Mouse (Mus musculus): Measurements from ENCODE around the gene Slc8b1. TPM values are rescaled to one million over a fixed set of nuclear protein-coding genes. Genes with fewer than 3 reads are reported as not detected.

Gene Slc8b1
- polyA plus RNA-seq, 1 experiment from 2014 or later = 5.9 TPM

DNA sequence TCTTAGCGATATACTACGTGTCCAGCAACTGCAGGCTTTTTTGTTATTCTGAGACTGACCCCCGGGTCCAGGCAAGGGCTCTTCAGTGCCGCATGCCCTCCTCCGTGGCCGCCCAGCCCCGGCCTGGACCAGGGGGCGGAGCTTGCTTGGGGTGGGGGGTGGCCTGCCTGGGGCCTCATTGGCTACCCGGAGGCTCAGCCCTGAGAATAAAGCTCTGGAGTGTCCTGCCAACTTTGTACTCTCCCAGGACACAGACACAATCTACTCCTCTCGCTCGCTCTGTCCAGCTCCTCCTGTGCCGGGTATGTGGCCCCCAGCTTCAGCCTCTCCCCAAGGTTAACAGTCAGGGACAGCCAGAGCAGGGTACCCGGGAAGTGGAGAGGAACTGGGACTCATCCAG lies 34.7 kb upstream of the Slc8b1 start, which contains the start of gene Sds:
Gene Sds, plus strand, starts transcription at position 231 of the 400 bp plus-strand sequence.
- Histone ChIP-seq H3K4me3 (no peak within 1 kb of the TSS), H3K4me2 (no peak within 1 kb of the TSS), H3K4me1 (no peaks in the 10 kb centered on the region), H3K36me3 (no peaks in the 10 kb centered on the region), H3K27me3 (peaks cover 11% of the 10 kb centered on the region; the same call in 1 of the 2 replicates), H3K9ac (no peak within 1 kb of the TSS), H3K9me3 (no peaks in the 10 kb centered on the region), H3K27ac (no peak within 1 kb of the TSS)
- 14% methylated on average over 13 of the region's 13 CpGs for WGBS
- ATAC-seq (ENCODE audit: insufficient number of reproducible peaks, insufficient read depth, low FRiP score, low TSS enrichment, low read depth) = no peak

DNA sequence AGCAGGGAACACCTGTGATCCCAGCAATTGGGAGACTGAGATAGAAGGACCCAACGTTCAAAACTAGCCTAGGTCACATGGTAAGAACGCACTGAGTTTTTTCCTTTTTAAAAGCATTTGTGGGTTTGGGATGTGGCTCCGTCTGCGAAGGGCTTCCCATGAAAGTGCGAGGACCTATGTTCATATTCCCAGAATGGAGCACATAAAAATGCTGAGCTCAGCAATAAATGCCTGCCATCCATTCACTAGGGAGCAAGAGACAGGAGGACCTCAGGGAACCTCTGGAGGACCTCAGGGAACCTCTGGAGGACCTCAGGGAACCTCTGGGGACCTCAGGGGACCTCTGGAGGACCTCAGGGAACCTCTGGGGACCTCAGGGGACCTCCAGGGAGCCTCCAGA lies 33.0 kb upstream of the Slc8b1 start:
- peaks cover 11% of the 10 kb centered on the region; the same call in 1 of the 2 replicates for H3K27me3 ChIP-seq
- 91% methylated on average over 5 of the region's 5 CpGs for WGBS
- no peak overlapping the region for H3K9ac ChIP-seq
- H3K4me2 ChIP-seq = no peak overlapping the region
- H3K36me3 ChIP-seq = no peaks in the 10 kb centered on the region
- no peak overlapping the region for H3K4me3 ChIP-seq
- no peaks in the 10 kb centered on the region for H3K9me3 ChIP-seq
- H3K4me1 ChIP-seq = no peaks in the 10 kb centered on the region
- no peak for ATAC-seq (ENCODE audit: insufficient number of reproducible peaks, insufficient read depth, low FRiP score, low TSS enrichment, low read depth)
- no peak overlapping the region for H3K27ac ChIP-seq

DNA sequence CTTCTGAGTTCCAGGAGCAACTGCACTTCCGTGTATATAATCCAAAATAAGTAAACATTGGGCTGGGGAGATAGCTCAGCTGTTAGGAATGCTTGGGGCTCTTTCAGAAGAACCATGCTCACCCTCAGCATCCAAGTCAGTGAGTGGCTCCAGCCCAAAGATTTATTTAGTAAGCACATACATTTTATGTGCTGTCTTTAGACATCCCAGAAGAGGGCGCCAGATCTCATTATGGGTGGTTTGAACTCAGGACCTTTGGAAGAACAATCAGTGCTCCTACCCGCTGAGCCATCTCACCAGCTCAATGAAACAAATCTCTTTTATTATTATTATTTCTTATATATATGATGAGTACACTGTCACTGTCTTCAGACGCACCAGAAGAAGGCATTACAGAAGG lies 31.4 kb upstream of the Slc8b1 start:
- H3K36me3 ChIP-seq = peaks cover 12% of the 10 kb centered on the region
- 68% methylated on average over 4 of the region's 4 CpGs for WGBS
- no peak overlapping the region for H3K4me3 ChIP-seq
- H3K4me1 ChIP-seq = no peaks in the 10 kb centered on the region
- no peak overlapping the region for H3K9ac ChIP-seq
- no peak overlapping the region for H3K4me2 ChIP-seq
- no peaks in the 10 kb centered on the region for H3K9me3 ChIP-seq
- ATAC-seq (ENCODE audit: insufficient number of reproducible peaks, insufficient read depth, low FRiP score, low TSS enrichment, low read depth) = no peak
- peaks cover 11% of the 10 kb centered on the region; the same call in 1 of the 2 replicates for H3K27me3 ChIP-seq
- H3K27ac ChIP-seq = no peak overlapping the region

DNA sequence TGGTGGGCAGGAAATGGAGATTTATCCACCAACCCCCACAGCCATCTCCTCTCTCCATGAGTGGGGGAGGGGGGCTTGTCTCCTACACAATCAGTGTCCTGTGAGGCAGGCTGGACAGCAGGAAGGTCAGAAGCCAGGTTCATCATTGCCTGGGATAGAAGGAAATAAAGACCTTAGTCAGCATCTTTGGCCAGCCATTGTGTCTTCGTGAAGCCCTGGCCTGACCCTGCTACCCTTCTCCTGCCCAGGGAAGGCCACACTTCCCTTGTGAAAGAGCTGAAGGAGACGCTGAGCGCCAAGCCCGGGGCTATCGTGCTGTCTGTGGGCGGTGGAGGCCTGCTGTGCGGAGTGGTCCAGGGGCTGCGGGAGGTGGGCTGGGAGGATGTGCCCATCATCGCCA lies 29.8 kb upstream of the Slc8b1 start:
- no peaks in the 10 kb centered on the region for H3K4me1 ChIP-seq
- peaks cover 11% of the 10 kb centered on the region; the same call in 1 of the 2 replicates for H3K27me3 ChIP-seq
- ATAC-seq (ENCODE audit: insufficient number of reproducible peaks, insufficient read depth, low FRiP score, low TSS enrichment, low read depth) = no peak
- H3K4me2 ChIP-seq = no peak overlapping the region
- H3K27ac ChIP-seq = no peak overlapping the region
- peaks cover 29% of the 10 kb centered on the region for H3K36me3 ChIP-seq
- H3K9ac ChIP-seq = no peak overlapping the region
- no peak overlapping the region for H3K4me3 ChIP-seq
- WGBS = 58% methylated on average over 9 of the region's 9 CpGs
- H3K9me3 ChIP-seq = no peaks in the 10 kb centered on the region

DNA sequence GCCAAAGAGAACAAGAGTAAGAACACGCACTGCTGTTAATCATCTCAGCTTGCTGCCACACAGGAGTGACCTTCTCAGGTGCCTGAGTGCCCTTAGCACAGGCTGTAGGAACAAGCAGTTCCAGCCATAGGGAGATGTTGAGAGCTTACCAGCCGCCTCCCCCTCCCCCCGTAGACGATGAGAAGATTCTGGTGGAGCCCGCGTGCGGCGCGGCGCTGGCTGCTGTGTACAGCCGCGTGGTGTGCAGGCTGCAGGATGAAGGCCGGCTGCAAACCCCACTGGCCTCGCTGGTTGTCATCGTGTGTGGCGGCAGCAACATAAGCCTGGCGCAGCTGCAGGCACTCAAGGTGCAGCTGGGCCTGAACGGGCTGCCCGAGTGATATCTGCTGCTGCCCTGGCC lies 27.6 kb upstream of the Slc8b1 start:
- no peak overlapping the region for H3K4me3 ChIP-seq
- WGBS = 92% methylated on average over 19 of the region's 19 CpGs
- H3K4me1 ChIP-seq = no peaks in the 10 kb centered on the region
- H3K9ac ChIP-seq = no peak overlapping the region
- no peaks in the 10 kb centered on the region for H3K9me3 ChIP-seq
- no peaks in the 10 kb centered on the region for H3K27me3 ChIP-seq
- no peak for ATAC-seq (ENCODE audit: insufficient number of reproducible peaks, insufficient read depth, low FRiP score, low TSS enrichment, low read depth)
- H3K36me3 ChIP-seq = peaks cover 51% of the 10 kb centered on the region
- no peak overlapping the region for H3K27ac ChIP-seq
- no peak overlapping the region for H3K4me2 ChIP-seq

DNA sequence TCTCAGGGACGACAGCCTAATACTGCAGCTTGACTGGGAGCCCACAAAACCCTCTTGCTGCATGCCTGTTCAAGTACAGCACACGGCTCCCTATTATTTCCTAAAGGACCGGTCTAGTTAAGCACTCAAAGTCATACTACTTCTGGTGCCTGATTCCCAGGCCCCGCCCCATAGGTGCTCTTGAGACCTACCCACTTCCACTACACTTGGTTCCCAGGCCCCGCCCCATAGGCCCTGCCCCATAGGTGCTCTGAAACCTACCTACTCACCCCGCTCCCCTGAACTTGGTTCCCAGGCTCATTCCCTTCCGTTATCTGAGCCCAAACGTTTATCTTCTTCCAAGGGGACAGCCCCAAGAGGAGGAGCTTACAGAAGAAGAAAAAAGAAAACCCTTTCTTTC lies 23.1 kb upstream of the Slc8b1 start:
- Histone ChIP-seq H3K9me3 (no peaks in the 10 kb centered on the region), H3K27me3 (no peaks in the 10 kb centered on the region), H3K27ac (no peak overlapping the region), H3K9ac (no peak overlapping the region), H3K36me3 (peaks cover 75% of the 10 kb centered on the region), H3K4me2 (no peak overlapping the region), H3K4me1 (no peaks in the 10 kb centered on the region), H3K4me3 (no peak overlapping the region)
- WGBS = 88% methylated on average over 8 of the region's 8 CpGs
- no peak for ATAC-seq (ENCODE audit: insufficient number of reproducible peaks, insufficient read depth, low FRiP score, low TSS enrichment, low read depth)

DNA sequence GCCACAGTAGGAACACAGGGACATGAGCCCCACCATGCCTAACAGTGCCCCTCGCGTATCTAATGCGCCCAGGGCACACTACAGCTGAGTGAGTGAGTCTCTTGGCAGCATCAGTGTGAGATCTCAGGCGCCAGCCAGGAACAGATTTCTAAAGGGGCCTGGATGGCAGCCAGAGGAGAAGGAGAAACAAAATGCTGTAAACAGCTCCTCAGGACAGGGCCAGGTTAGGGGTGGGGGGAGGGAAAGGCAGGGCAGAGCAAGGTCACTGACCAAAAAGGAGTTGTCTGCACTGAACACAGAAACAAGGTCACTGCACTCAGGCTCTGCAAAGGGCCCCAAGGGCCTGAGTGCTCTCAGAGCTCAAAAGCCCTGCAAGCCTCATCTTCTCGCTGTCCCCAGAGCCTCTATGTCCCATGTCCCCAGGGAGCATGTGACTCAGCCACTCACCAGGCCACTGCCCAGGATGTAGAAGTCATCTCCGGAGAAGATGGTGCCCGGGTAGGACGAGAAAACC lies 20.2 kb upstream of the Slc8b1 start:
- Histone ChIP-seq H3K27me3 (no peaks in the 10 kb centered on the region), H3K9me3 (no peaks in the 10 kb centered on the region), H3K4me3 (no peak overlapping the region), H3K4me2 (no peak overlapping the region), H3K9ac (no peak overlapping the region), H3K27ac (no peak overlapping the region), H3K4me1 (no peaks in the 10 kb centered on the region), H3K36me3 (peaks cover 78% of the 10 kb centered on the region)
- WGBS = 82% methylated on average over 8 of the region's 8 CpGs
- no peak for ATAC-seq (ENCODE audit: insufficient number of reproducible peaks, insufficient read depth, low FRiP score, low TSS enrichment, low read depth)

DNA sequence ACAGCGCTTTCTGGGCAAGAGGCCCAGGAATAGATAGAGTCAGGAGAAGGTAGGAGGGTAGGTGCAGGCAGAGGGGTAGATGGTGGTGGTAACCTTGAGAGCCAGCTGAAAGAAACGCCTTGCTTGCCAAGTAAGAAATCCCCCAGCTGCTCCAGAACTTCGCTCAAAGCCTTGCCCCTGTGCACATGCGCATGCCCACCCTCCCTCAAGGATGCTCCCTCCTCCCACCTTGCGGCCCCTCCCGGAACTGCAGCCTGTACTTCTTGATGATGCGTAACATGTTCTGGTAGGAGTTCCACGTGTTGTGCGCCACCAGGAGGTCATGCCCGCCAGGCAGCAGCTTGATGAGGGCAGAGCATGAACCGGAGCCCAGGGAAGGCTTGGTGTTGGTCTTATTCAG lies 18.5 kb upstream of the Slc8b1 start:
- Histone ChIP-seq H3K4me1 (no peaks in the 10 kb centered on the region), H3K9ac (no peak overlapping the region), H3K4me2 (no peak overlapping the region), H3K27ac (no peak overlapping the region), H3K9me3 (no peaks in the 10 kb centered on the region), H3K36me3 (peaks cover 69% of the 10 kb centered on the region), H3K4me3 (no peak overlapping the region), H3K27me3 (no peaks in the 10 kb centered on the region)
- WGBS = 71% methylated on average over 11 of the region's 11 CpGs
- ATAC-seq (ENCODE audit: insufficient number of reproducible peaks, insufficient read depth, low FRiP score, low TSS enrichment, low read depth) = no peak

DNA sequence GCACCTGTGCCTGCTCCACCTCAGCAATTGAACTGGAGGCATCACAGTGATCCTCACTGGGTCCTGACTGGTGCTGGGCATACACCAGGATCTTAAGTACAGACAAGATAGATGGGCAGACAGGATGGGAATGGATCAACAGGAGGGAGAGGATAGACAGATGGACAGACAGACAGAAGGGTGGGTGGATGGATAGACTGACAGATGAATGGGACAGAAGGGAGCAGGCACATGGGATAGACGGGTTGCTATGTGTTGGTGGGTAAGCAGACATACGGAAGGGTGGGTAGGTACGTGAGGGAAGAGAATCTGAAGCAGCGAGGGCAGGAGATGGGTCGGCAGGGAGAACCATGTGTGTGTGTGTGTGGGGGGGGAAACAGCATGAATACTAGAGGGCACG lies 17.5 kb upstream of the Slc8b1 start:
- WGBS = 89% methylated on average over 6 of the region's 6 CpGs

DNA sequence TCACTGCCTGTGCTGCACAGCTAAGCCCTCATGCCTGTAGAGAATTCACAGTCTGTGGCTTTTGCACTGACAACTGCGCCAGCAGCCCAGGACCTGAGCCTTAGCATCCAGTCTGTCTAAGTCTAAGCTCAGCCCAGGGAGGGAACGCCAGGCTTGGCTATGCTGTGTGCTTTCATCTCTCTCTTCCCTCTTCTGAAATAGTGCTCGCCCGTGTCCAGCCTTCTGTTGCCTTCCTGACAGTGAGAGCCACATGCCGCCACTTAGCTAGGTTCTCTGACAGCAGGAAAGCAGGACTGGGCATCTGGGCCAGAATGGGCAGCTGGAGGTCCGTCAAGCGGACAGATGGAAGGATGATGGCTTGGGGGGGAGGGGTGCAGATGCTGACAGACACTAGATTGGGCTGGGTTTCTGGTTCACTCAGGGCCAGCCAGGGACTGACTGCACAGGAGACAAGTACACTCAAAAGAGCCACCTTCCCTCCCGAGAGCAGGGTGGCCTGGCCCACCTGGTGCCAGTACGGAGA lies 17.0 kb upstream of the Slc8b1 start:
- H3K4me3 ChIP-seq = no peak overlapping the region
- H3K27ac ChIP-seq = no peak overlapping the region
- no peaks in the 10 kb centered on the region for H3K4me1 ChIP-seq
- no peak overlapping the region for H3K4me2 ChIP-seq
- no peak overlapping the region for H3K9ac ChIP-seq
- ATAC-seq (ENCODE audit: insufficient number of reproducible peaks, insufficient read depth, low FRiP score, low TSS enrichment, low read depth) = no peak
- H3K36me3 ChIP-seq = peaks cover 66% of the 10 kb centered on the region
- H3K9me3 ChIP-seq = no peaks in the 10 kb centered on the region
- WGBS = 84% methylated on average over 9 of the region's 9 CpGs
- no peaks in the 10 kb centered on the region for H3K27me3 ChIP-seq

More for the DNA sequence above, 17.5 kb upstream of the Slc8b1 start:
- no peaks in the 10 kb centered on the region for H3K4me1 ChIP-seq
- no peak for ATAC-seq (ENCODE audit: insufficient number of reproducible peaks, insufficient read depth, low FRiP score, low TSS enrichment, low read depth)
- no peak overlapping the region for H3K4me3 ChIP-seq
- H3K9me3 ChIP-seq = no peaks in the 10 kb centered on the region
- H3K4me2 ChIP-seq = no peak overlapping the region
- H3K27ac ChIP-seq = no peak overlapping the region
- H3K27me3 ChIP-seq = no peaks in the 10 kb centered on the region
- no peak overlapping the region for H3K9ac ChIP-seq
- H3K36me3 ChIP-seq = peaks cover 66% of the 10 kb centered on the region

DNA sequence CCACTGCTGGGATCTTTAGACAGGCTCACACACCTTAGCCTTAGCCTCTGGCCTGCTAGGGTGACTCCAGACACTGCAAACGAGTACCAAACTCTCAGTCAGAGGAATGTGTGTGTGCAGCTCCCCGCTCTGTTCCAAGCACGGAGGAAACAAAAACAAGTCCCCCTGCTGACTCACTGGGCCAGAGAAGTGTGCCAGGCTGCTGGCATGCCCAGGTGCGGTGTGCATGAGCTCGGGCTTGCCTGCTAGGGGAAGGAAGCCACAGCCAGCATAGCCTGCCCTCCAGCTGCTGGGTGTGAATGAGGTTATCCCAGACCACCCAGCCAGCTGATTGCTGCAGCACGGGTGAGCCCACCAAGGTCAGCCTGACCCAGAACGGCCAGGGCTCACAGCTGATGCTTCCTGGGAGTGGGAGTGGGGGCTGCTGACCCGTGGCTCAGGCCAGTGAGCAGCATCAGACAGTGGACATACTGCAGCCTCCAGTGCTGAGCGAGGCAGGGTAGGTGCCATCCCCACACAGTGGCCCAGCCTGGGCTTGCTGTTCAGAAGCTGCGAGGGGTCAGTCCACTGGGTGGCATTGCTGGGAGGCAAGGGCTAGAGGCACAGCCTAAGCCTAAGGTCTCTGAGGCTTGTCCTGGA lies 15.8 kb upstream of the Slc8b1 start:
- H3K4me2 ChIP-seq = no peak overlapping the region
- peaks cover 62% of the 10 kb centered on the region for H3K36me3 ChIP-seq
- no peaks in the 10 kb centered on the region for H3K27me3 ChIP-seq
- no peak overlapping the region for H3K4me3 ChIP-seq
- ATAC-seq (ENCODE audit: insufficient number of reproducible peaks, insufficient read depth, low FRiP score, low TSS enrichment, low read depth) = no peak
- no peaks in the 10 kb centered on the region for H3K9me3 ChIP-seq
- no peak overlapping the region for H3K9ac ChIP-seq
- WGBS = 83% methylated on average over 10 of the region's 10 CpGs
- H3K27ac ChIP-seq = no peak overlapping the region
- no peaks in the 10 kb centered on the region for H3K4me1 ChIP-seq

DNA sequence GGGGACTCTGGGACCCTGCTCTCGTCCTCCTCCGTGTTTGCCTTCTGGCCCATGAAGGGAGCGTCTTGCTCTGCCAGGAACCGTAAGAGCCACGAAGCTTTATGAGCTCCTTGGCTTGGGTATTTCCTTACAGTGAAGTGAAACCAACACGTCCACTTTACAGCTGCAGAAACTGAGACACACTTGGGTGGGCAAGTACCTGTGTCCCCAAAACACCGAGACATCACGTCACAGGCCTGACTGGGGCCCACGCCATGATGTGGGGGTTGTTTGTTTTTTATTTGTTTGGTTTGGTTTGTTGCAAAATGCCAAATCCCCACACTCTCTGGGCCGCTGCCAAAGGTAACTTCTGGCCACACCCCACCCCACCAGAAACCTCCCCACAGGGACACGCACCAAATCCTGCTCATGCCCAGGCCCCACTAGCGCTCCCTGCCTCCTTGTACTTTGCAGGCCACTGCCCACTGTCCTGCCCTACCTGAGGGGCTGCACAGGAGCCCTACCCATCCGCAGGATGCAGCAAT lies 15.2 kb upstream of the Slc8b1 start:
- Histone ChIP-seq H3K4me3 (no peak overlapping the region), H3K4me1 (no peaks in the 10 kb centered on the region), H3K9ac (no peak overlapping the region), H3K36me3 (peaks cover 59% of the 10 kb centered on the region), H3K9me3 (no peaks in the 10 kb centered on the region), H3K4me2 (no peak overlapping the region), H3K27me3 (no peaks in the 10 kb centered on the region), H3K27ac (no peak overlapping the region)
- ATAC-seq (ENCODE audit: insufficient number of reproducible peaks, insufficient read depth, low FRiP score, low TSS enrichment, low read depth) = no peak
- WGBS = 86% methylated on average over 13 of the region's 13 CpGs
